Mouse (Mus musculus): ENCODE data around the gene C730034F03Rik.

DNA sequence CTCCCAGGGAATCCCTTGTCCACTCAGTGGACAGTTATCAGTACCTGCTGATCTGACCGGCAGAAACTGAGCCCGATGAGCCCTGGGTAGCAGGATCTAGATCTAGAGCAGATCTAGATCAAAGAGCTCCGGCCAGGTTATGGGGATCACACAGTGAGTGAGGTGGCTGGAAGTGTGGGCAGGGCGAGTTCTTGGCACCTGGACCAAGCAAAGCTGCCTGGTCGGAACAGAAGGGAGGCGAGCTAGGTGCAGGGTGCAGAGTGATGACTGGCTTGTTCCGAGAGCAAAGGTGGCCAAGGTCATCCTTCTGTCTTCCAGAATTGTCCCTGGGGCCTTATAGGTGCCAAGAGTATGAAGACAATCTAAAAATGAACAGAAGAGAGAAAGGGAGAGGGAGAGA is 30.4 kb downstream of the C730034F03Rik start:
- no peak for TF ChIP-seq GATA1 (IDR thresholded peaks at IDR 0.05; ENCODE audit: borderline replicate concordance, low read length)
- TF ChIP-seq FLI1 (IDR thresholded peaks at IDR 0.05; ENCODE audit: low read length): no peak
